Mouse (Mus musculus) lung, adult 18-20 months (tissue): ENCODE data around the gene Dock3.
A peak's percentile ranks its signal among the peaks of the same experiment; 100 is the strongest.

ENCODE experiments used
- DNase-seq, 2 experiments: peaks; one replicate each; pipeline ENCODE4 v3.0.0; 2022; ENCODE audit warnings: mixed read lengths in 2 of 2

Dock3 gene

DNA sequence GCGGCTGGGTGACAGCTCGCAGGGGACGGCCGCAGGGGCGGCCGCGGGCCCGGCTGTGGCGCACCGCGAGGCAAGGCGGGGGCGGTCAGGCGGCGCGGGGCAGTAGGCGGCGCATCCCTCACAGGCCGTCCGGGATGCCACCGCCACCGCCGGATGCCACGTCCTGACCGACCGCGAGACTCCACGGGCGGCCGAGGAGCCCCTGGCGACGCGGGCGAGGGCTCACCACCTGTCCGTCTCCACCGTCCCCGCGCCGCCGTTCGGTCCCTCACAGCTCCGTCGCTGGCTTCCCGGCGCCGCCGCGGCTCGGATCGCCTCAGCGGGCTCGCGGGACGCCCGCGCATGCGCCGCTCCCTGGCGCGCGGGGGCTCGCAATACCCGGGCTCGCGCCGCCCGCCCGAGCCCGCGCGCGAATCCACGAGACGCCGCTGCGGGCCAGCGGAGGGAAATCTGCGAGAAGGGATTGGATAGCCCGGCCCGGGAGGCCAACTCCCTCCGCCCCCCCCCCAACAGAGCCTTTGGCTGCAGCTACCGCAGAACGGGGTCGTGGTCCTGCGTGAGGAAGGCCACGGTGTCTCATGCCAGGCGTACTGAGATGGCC, at the start of gene Dock3:
TSS of gene Dock3 (minus strand) at position 371 of the 601 bp plus-strand sequence.
- DNase-seq: peak; percentile 33 to 46

- peak in 1 of 2 experiments; percentile 45 for DNase-seq
Measured at GRCm38 (mm10) chr9:107280322-107281027, 48.8 kb upstream of the Dock3 start.

GRCm38 (mm10) chr9:107279378-107280321, 47.9 kb upstream of the Dock3 start:
- peak in 1 of 2 experiments; percentile 55 for DNase-seq

DNA sequence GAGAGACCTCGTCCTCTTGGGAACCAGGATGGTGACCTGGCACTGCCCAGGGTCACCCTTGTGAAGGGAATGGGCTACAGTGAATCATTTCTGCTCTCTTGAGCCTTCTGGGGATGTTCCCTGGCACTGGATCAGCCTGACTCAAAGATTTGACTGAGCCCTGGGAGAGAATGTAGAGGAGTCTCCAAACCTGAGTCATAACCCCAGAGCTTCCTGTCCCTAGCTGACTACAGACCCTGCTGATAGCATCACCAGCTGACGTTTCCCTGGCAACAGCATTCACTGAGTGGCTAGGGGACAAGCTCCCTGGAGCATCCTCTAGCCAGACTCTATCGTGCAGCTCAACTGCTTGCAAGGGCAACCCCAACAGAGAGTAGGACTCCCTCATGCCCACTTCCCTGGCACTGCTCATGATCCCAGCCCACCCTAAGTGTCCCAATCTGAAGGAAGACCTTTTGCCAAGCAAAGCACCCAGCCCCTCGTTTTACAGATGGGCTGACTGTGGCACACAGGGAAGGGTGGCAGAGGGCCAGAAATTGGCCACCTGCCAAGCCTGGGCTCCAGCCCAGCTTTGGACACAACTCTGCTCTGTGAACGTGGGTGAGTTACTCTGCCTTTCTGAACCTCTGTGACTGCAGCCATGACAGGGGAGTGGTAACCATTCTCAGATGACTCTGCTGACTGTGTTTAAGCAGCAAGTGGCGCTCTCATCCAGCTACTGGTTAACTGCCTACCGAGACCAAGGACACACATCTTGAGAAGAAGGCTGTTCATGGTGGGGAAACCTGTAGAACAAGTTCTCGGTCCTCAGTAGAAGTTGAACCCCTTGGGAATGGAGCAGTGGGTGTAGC, 47.0 kb upstream of the Dock3 start:
- peak; percentile 61 to 80 for DNase-seq

DNA sequence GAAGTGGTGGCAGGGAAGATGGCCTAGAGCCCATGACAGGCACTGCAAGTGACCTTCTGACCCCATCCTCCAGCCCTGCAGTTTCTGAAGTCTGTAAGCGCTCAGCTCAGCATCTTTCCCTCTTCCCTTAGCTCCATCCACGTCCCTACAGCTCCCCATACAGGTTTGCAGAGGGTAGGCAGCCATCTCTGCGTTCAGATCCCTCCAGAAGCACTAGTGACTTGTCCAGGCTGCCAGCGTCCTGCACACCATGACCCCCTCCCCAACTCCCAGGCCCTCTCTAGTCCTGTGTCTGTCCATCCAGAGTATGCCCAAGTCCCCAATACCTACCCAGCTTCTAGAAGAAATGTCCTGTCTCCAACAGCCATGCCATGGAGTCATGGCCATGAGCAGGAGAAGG, 46.4 kb upstream of the Dock3 start:
- no peak for DNase-seq

GRCm38 (mm10) chr9:107277603-107278002, 45.9 kb upstream of the Dock3 start:
- no peak for DNase-seq

- DNase-seq: no peak
Measured at GRCm38 (mm10) chr9:107275710-107276109, 44.0 kb upstream of the Dock3 start.

DNA sequence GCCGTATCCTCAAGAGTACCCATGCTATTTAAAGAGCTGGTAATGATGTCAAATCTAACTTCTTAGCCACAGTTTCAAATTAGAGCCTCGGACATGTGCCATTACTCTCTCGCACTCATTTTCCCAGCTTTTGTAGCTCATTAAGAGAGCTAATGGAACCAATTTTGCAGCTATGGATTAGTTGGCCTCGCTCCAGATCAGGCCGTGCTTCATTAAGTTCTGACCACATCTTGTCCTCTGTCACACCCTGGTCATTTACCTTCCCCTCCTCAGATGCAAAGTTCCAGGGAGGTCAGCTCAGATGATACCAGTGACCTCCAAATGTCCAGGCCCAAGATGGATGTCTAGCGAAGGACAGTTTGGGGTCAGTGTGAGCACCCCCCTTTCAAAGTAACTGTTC, 43.0 kb upstream of the Dock3 start:
- no peak for DNase-seq

- DNase-seq: no peak
Measured at GRCm38 (mm10) chr9:107273184-107273583, 41.5 kb upstream of the Dock3 start.

- DNase-seq: no peak
Measured at GRCm38 (mm10) chr9:107272284-107272683, 40.6 kb upstream of the Dock3 start.

DNA sequence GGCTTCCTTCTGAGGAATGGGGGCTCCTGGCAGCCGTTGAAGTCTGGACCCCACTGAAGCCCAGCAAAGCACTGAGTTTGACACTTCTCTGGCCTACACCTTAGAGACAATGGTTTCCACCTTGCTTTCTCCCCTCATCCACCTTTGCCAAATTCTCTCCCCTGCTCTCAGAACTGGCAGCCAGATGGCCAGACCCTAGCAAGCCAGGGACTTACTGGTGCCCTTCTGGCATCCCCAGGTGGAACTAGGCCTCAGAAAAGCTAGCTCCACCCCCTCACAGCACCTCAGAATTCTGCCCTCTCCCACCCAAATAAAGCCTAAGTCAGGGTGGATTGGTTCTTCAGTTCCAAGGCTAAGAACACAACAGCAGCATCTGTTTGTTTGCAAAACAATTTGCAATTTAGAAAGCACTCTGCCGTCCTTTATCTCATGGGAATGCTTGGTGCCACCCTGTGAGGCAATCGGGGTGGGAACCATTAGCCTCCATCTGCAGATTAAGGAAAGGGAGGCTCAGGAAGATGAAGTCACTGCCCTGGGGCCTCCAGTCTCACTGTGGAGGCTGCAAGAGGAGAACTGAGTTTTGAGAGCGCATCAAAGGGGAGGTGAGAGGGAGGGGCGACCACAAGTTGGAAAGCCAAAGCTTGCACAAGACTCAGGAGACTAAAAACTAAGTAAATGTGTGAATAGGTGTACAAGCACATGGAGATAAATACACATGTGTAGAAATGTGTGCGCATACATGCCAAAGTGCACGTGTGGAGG, 39.6 kb upstream of the Dock3 start:
- DNase-seq: no peak

DNA sequence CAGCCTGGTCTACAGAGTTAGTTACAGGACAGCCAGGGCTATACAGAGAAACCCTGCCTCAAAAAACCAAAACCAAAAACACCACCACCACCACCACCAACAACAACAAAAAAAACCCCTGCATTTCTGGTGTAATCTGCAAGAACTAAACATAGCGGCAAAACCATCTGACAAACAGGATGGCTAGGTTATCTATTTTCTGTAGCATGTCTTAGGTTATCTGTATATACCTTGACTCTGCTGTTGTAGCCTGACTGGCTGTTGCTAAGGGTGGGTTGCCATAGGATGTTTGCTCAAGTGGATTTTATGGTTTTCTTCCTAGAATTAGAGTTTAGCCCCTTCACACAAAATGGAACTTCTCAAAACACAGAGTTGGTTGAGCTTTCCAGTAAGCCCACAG, 38.1 kb upstream of the Dock3 start:
- DNase-seq: no peak

DNA sequence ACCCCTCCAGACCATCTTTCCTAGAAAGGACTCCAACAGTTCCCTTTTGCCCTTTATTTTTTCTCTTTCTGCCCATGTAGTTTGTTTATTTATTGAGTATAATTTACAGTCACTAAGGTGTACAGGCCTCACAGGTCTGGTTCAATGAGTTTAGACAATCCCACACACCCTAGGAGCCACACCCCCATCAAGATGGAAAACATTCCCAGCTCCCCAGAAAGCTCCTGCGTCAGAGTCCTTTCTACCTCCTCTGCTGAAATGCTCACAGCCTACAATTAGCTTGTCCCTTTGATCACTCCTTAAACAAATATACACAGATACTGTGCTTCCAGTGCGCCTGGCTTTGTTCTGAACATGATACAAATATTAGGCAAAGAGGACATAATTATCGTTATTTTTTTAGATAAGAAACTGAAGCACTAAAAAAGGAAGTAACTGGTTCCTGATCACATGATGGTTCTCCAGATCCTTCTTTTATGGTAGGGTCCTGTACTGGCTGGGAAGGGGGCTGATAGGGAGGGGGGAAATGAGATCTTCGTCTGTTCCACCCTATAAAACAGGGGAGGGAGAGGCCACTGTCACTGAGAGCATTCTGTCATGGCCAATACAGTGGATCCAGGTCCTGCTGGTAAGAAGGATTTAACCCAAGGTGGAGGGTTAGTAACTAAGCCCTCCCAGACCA, 36.2 kb upstream of the Dock3 start:
- no peak for DNase-seq

GRCm38 (mm10) chr9:107267028-107267427, 35.3 kb upstream of the Dock3 start:
- DNase-seq: no peak

- no peak for DNase-seq
Measured at GRCm38 (mm10) chr9:107264731-107265130, 33.0 kb upstream of the Dock3 start.

DNA sequence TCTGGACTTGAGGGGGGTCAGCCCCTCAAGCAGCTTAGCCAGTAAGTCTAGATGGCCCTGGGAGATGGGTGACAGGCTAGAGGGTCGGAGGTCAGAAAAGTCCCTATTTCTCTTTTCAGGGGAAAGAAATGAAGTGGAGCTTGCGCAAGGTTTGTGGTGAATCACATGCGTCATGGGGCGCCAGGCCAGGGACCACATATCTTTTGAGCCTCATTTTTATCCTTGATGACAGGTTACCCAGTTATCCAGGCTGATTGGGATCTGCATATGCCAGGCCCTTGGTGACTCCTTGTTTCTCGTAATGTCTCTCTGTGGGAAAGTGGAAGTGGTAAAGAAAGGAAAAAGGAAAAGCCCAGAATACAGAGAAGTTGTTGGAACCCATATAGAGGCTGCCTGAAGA, 32.2 kb upstream of the Dock3 start:
- peak; percentile 45 to 62 for DNase-seq

DNA sequence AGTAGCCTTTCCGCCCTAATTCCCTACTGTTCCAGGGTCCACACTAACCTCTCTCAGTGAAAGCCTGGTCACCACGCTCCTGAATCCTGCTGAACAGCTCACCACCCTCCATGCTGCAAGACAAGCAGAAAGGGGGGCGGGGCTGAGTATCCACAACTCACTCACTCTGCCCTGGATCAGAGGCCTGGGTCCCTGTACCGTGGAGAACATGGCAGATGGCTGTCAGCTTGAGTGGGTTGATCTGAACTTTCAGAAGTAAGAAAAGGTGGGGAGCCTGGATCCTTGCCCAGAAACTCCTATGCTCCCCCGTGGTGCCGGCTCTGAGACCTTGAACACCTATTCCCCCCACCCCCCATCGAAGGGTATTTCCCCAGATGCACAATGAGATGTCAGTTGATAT, 30.7 kb upstream of the Dock3 start:
- no peak for DNase-seq

DNA sequence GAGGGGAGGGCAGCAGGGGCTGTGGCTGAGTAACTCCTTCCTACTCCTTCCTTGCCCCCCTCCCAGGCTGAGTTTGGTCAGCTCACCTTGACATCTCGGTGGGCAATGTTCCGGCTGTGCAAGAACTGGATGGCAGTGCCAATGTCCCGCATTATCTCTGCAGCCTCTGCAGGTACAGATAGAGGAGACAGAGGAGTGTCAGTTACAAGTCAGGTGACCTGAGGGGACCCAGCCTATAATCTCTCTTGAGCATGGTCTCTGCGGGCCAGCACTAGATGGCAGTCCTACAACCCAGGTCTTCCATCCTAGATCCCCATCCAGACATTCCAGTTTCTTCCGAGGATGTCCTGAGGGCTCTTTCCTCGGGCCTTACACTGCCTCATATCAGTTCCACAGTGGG, 30.1 kb upstream of the Dock3 start:
- DNase-seq: no peak

DNA sequence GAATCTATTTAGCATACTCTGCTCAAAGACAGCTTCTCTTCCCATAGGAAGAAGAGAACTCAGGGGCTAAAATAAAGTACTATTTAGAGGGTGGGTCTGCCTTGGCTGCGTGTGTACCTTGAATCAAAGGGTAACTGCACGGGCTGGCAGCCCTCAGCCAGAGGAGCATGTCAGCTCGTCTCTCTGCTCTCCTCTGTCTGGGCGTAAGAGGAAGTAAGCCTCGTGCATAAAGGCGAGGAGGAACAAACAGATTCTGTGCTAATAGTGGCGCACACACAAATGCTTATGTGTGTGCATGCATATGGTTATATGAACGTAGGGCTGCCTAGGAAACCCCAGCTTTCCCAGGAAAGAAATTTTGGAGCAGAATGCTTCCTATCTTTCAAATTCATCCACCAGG, 29.1 kb upstream of the Dock3 start:
- DNase-seq: no peak

DNA sequence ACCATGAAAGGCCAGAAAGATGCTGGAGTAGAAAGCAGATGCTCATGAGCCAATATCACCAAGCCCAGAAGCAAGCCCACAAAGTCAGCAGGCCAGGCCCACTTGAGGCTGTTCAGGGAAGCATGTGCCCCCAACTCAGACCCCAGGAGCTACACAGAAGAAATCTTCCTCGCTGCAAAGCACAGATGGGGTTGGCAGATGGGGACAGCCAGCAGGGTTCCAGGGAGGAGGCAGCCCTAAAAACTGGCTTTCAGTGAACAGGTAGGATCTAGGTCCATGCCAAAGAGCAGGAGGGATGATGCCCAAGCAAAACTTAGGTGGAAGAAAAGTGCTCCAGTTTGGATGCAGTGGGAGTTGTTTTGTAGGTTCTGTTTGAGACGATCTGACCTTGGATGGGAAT, 28.7 kb upstream of the Dock3 start:
- DNase-seq: no peak

- no peak for DNase-seq
Measured at GRCm38 (mm10) chr9:107259571-107259970, 27.9 kb upstream of the Dock3 start.
